Mouse (Mus musculus): ENCODE results near the gene Esrrg. TPM values are rescaled to one million over a fixed set of nuclear protein-coding genes. Genes with fewer than 3 reads are reported as not detected.

Gene Esrrg
- polyA plus RNA-seq, 1 experiment from 2014 or later: 10.7 TPM

GRCm38 (mm10) chr1:187904731-187905130 lies 296.1 kb downstream of the Esrrg start:
- no peaks in the 10 kb centered on the region for H3K4me1 ChIP-seq (ENCODE audit: control insufficient read depth, insufficient read depth, low read length)
- no peak overlapping the region for H3K4me2 ChIP-seq (ENCODE audit: low read depth, low read length)
- H3K9ac ChIP-seq (ENCODE audit: low read length): no peak overlapping the region
- H3K27me3 ChIP-seq (ENCODE audit: control insufficient read depth, insufficient read depth, low read length): no peaks in the 10 kb centered on the region
- no peak overlapping the region for H3K27ac ChIP-seq (ENCODE audit: low read length)
- WGBS: 73% methylated on average over 4 of the region's 4 CpGs
- no peaks in the 10 kb centered on the region for H3K9me3 ChIP-seq (replicated peaks; ENCODE audit: control insufficient read depth, low read length)
- no peaks in the 10 kb centered on the region for H3K36me3 ChIP-seq (ENCODE audit: control insufficient read depth, insufficient read depth, low read length)
- no peak overlapping the region for H3K4me3 ChIP-seq (replicated peaks; ENCODE audit: low read length)
- ATAC-seq (ENCODE audit: insufficient read depth, low FRiP score): no peak

- H3K36me3 ChIP-seq (ENCODE audit: control insufficient read depth, insufficient read depth, low read length): no peaks in the 10 kb centered on the region
- H3K27me3 ChIP-seq (ENCODE audit: control insufficient read depth, insufficient read depth, low read length): no peaks in the 10 kb centered on the region
- no peak for ATAC-seq (ENCODE audit: insufficient read depth, low FRiP score)
- no peak overlapping the region for H3K4me2 ChIP-seq (ENCODE audit: low read depth, low read length)
- no peak overlapping the region for H3K27ac ChIP-seq (ENCODE audit: low read length)
- no peaks in the 10 kb centered on the region for H3K9me3 ChIP-seq (replicated peaks; ENCODE audit: control insufficient read depth, low read length)
- H3K4me3 ChIP-seq (replicated peaks; ENCODE audit: low read length): no peak overlapping the region
- 67% methylated on average over 7 of the region's 7 CpGs for WGBS
- no peak overlapping the region for H3K9ac ChIP-seq (ENCODE audit: low read length)
- H3K4me1 ChIP-seq (ENCODE audit: control insufficient read depth, insufficient read depth, low read length): no peaks in the 10 kb centered on the region
Measured at GRCm38 (mm10) chr1:187907407-187907806, 298.8 kb downstream of the Esrrg start.

GRCm38 (mm10) chr1:187907871-187908270 lies 299.3 kb downstream of the Esrrg start:
- H3K4me3 ChIP-seq (replicated peaks; ENCODE audit: low read length): no peak overlapping the region
- H3K9me3 ChIP-seq (replicated peaks; ENCODE audit: control insufficient read depth, low read length): no peaks in the 10 kb centered on the region
- no peak overlapping the region for H3K4me2 ChIP-seq (ENCODE audit: low read depth, low read length)
- H3K27ac ChIP-seq (ENCODE audit: low read length): no peak overlapping the region
- H3K36me3 ChIP-seq (ENCODE audit: control insufficient read depth, insufficient read depth, low read length): no peaks in the 10 kb centered on the region
- H3K9ac ChIP-seq (ENCODE audit: low read length): no peak overlapping the region
- no peak for ATAC-seq (ENCODE audit: insufficient read depth, low FRiP score)
- H3K27me3 ChIP-seq (ENCODE audit: control insufficient read depth, insufficient read depth, low read length): no peaks in the 10 kb centered on the region
- WGBS: 7% methylated on average over 3 of the region's 3 CpGs
- no peaks in the 10 kb centered on the region for H3K4me1 ChIP-seq (ENCODE audit: control insufficient read depth, insufficient read depth, low read length)

- Histone ChIP-seq H3K36me3 (ENCODE audit: control insufficient read depth, insufficient read depth, low read length) (no peaks in the 10 kb centered on the region), H3K27ac (ENCODE audit: low read length) (no peak overlapping the region), H3K4me1 (ENCODE audit: control insufficient read depth, insufficient read depth, low read length) (no peaks in the 10 kb centered on the region), H3K9ac (ENCODE audit: low read length) (no peak overlapping the region), H3K27me3 (ENCODE audit: control insufficient read depth, insufficient read depth, low read length) (no peaks in the 10 kb centered on the region), H3K4me2 (ENCODE audit: low read depth, low read length) (no peak overlapping the region), H3K9me3 (replicated peaks; ENCODE audit: control insufficient read depth, low read length) (no peaks in the 10 kb centered on the region), H3K4me3 (replicated peaks; ENCODE audit: low read length) (no peak overlapping the region)
- WGBS: 81% methylated on average over 7 of the region's 7 CpGs
- no peak; the same call in 1 of the 2 replicates for ATAC-seq (ENCODE audit: insufficient read depth, low FRiP score)
Measured at GRCm38 (mm10) chr1:187910718-187911117, 302.1 kb downstream of the Esrrg start.

GRCm38 (mm10) chr1:187911201-187911600 lies 302.6 kb downstream of the Esrrg start:
- WGBS: 84% methylated on average over 6 of the region's 6 CpGs

GRCm38 (mm10) chr1:187918303-187918702 lies 309.7 kb downstream of the Esrrg start:
- WGBS: 88% methylated on average over 6 of the region's 6 CpGs
- ATAC-seq (ENCODE audit: insufficient read depth, low FRiP score): no peak

More at GRCm38 (mm10) chr1:187911201-187911600, 302.6 kb downstream of the Esrrg start:
- Histone ChIP-seq H3K27ac (ENCODE audit: low read length) (no peak overlapping the region), H3K36me3 (ENCODE audit: control insufficient read depth, insufficient read depth, low read length) (no peaks in the 10 kb centered on the region), H3K4me2 (ENCODE audit: low read depth, low read length) (no peak overlapping the region), H3K9me3 (replicated peaks; ENCODE audit: control insufficient read depth, low read length) (no peaks in the 10 kb centered on the region), H3K4me1 (ENCODE audit: control insufficient read depth, insufficient read depth, low read length) (no peaks in the 10 kb centered on the region), H3K9ac (ENCODE audit: low read length) (no peak overlapping the region), H3K27me3 (ENCODE audit: control insufficient read depth, insufficient read depth, low read length) (no peaks in the 10 kb centered on the region), H3K4me3 (replicated peaks; ENCODE audit: low read length) (no peak overlapping the region)
- no peak for ATAC-seq (ENCODE audit: insufficient read depth, low FRiP score)

GRCm38 (mm10) chr1:187918939-187919338 lies 310.3 kb downstream of the Esrrg start:
- Histone ChIP-seq H3K9ac (ENCODE audit: low read length) (no peak overlapping the region), H3K27ac (ENCODE audit: low read length) (no peak overlapping the region), H3K9me3 (replicated peaks; ENCODE audit: control insufficient read depth, low read length) (no peaks in the 10 kb centered on the region), H3K4me1 (ENCODE audit: control insufficient read depth, insufficient read depth, low read length) (no peaks in the 10 kb centered on the region), H3K4me2 (ENCODE audit: low read depth, low read length) (no peak overlapping the region), H3K4me3 (replicated peaks; ENCODE audit: low read length) (no peak overlapping the region), H3K36me3 (ENCODE audit: control insufficient read depth, insufficient read depth, low read length) (no peaks in the 10 kb centered on the region), H3K27me3 (ENCODE audit: control insufficient read depth, insufficient read depth, low read length) (no peaks in the 10 kb centered on the region)
- no peak for ATAC-seq (ENCODE audit: insufficient read depth, low FRiP score)
- WGBS: 94% methylated on average over 4 of the region's 4 CpGs

More at GRCm38 (mm10) chr1:187918303-187918702, 309.7 kb downstream of the Esrrg start:
- Histone ChIP-seq H3K27me3 (ENCODE audit: control insufficient read depth, insufficient read depth, low read length) (no peaks in the 10 kb centered on the region), H3K27ac (ENCODE audit: low read length) (no peak overlapping the region), H3K36me3 (ENCODE audit: control insufficient read depth, insufficient read depth, low read length) (no peaks in the 10 kb centered on the region), H3K9ac (ENCODE audit: low read length) (no peak overlapping the region), H3K4me3 (replicated peaks; ENCODE audit: low read length) (no peak overlapping the region), H3K9me3 (replicated peaks; ENCODE audit: control insufficient read depth, low read length) (no peaks in the 10 kb centered on the region), H3K4me2 (ENCODE audit: low read depth, low read length) (no peak overlapping the region), H3K4me1 (ENCODE audit: control insufficient read depth, insufficient read depth, low read length) (no peaks in the 10 kb centered on the region)

- H3K4me1 ChIP-seq (ENCODE audit: control insufficient read depth, insufficient read depth, low read length): no peaks in the 10 kb centered on the region
- no peak overlapping the region for H3K27ac ChIP-seq (ENCODE audit: low read length)
- H3K9me3 ChIP-seq (replicated peaks; ENCODE audit: control insufficient read depth, low read length): no peaks in the 10 kb centered on the region
- H3K36me3 ChIP-seq (ENCODE audit: control insufficient read depth, insufficient read depth, low read length): no peaks in the 10 kb centered on the region
- H3K9ac ChIP-seq (ENCODE audit: low read length): no peak overlapping the region
- ATAC-seq (ENCODE audit: insufficient read depth, low FRiP score): no peak
- no peak overlapping the region for H3K4me2 ChIP-seq (ENCODE audit: low read depth, low read length)
- H3K4me3 ChIP-seq (replicated peaks; ENCODE audit: low read length): no peak overlapping the region
- H3K27me3 ChIP-seq (ENCODE audit: control insufficient read depth, insufficient read depth, low read length): no peaks in the 10 kb centered on the region
- WGBS: 64% methylated on average over 5 of the region's 5 CpGs
Measured at GRCm38 (mm10) chr1:187920156-187920777, 311.7 kb downstream of the Esrrg start.

GRCm38 (mm10) chr1:187931146-187931545 lies 322.6 kb downstream of the Esrrg start:
- WGBS: 60% methylated on average over 3 of the region's 3 CpGs
- no peak overlapping the region for H3K4me3 ChIP-seq (replicated peaks; ENCODE audit: low read length)
- H3K4me1 ChIP-seq (ENCODE audit: control insufficient read depth, insufficient read depth, low read length): no peaks in the 10 kb centered on the region
- ATAC-seq (ENCODE audit: insufficient read depth, low FRiP score): no peak
- no peak overlapping the region for H3K27ac ChIP-seq (ENCODE audit: low read length)
- H3K4me2 ChIP-seq (ENCODE audit: low read depth, low read length): no peak overlapping the region
- no peaks in the 10 kb centered on the region for H3K9me3 ChIP-seq (replicated peaks; ENCODE audit: control insufficient read depth, low read length)
- H3K27me3 ChIP-seq (ENCODE audit: control insufficient read depth, insufficient read depth, low read length): no peaks in the 10 kb centered on the region
- no peaks in the 10 kb centered on the region for H3K36me3 ChIP-seq (ENCODE audit: control insufficient read depth, insufficient read depth, low read length)
- no peak overlapping the region for H3K9ac ChIP-seq (ENCODE audit: low read length)

All from stomach, embryonic 16.5 days (tissue).